Mouse (Mus musculus) cortical plate, adult 2 months (tissue): ENCODE data around the gene Sdsl.

Source experiments
- CTCF ChIP-seq: fragments of 200-500 bp; IDR thresholded peaks from 2 replicates; pipeline ENCODE4 v1.5.1; 2011; ENCODE audit warnings: mild to moderate bottlenecking, control low read depth, low read length; ENCODE audit not compliant: insufficient read depth; ENCODE audit errors: extremely low read depth
- POLR2A ChIP-seq: fragments of 200-500 bp; IDR thresholded peaks from 2 replicates; pipeline ENCODE4 v1.6.1; 2011; ENCODE audit warnings: mild to moderate bottlenecking, low read length, control low read depth; ENCODE audit not compliant: insufficient read depth; ENCODE audit errors: extremely low read depth

DNA sequence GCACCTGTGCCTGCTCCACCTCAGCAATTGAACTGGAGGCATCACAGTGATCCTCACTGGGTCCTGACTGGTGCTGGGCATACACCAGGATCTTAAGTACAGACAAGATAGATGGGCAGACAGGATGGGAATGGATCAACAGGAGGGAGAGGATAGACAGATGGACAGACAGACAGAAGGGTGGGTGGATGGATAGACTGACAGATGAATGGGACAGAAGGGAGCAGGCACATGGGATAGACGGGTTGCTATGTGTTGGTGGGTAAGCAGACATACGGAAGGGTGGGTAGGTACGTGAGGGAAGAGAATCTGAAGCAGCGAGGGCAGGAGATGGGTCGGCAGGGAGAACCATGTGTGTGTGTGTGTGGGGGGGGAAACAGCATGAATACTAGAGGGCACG, 20.8 kb upstream of the Sdsl start:
- TF ChIP-seq CTCF, result no peak
- TF ChIP-seq POLR2A, result no peak
